Mouse (Mus musculus): ENCODE data around the gene Prph. TPM values are rescaled to one million over a fixed set of nuclear protein-coding genes. Genes with fewer than 3 reads are reported as not detected.
A peak's percentile ranks its signal among the peaks of the same experiment; 100 is the strongest.
"Not testable (repeated sequence)": the region's sequence is repeated elsewhere in the genome, so short reads cannot be mapped to it uniquely, and the experiment has no call there.

Gene Prph
- polyA plus RNA-seq, 1 experiment from 2014 or later, result 7.1 TPM

- WGBS, result 94% methylated on average over 5 of the region's 5 CpGs
- no peak overlapping the region for H3K9ac ChIP-seq (ENCODE audit: low read depth, low read length)
- no peaks in the 10 kb centered on the region for H3K27me3 ChIP-seq (ENCODE audit: control insufficient read depth, insufficient read depth, low read depth, low read length)
- no peaks in the 10 kb centered on the region for H3K9me3 ChIP-seq (replicated peaks; ENCODE audit: control insufficient read depth, low read length, poor library complexity, severe bottlenecking)
- ATAC-seq, result no peak
- no peak overlapping the region for H3K4me2 ChIP-seq (ENCODE audit: low read length)
- no peaks in the 10 kb centered on the region for H3K36me3 ChIP-seq (ENCODE audit: control insufficient read depth, insufficient read depth, low read length)
- H3K4me3 ChIP-seq (ENCODE audit: low read depth, low read length), result no peak overlapping the region
- no peak overlapping the region for H3K27ac ChIP-seq (ENCODE audit: low read length)
- no peaks in the 10 kb centered on the region; the same call in 1 of the 2 replicates for H3K4me1 ChIP-seq (ENCODE audit: control insufficient read depth, insufficient read depth, low read length)
These were observed 16.2 kb upstream of the Prph start for GRCm38 (mm10) chr15:99038797-99039196.

GRCm38 (mm10) chr15:99039306-99039705 lies 15.7 kb upstream of the Prph start:
- Histone ChIP-seq H3K27ac (ENCODE audit: low read length) (no peak overlapping the region), H3K36me3 (ENCODE audit: control insufficient read depth, insufficient read depth, low read length) (no peaks in the 10 kb centered on the region), H3K4me2 (ENCODE audit: low read length) (no peak overlapping the region), H3K9ac (ENCODE audit: low read depth, low read length) (no peak overlapping the region), H3K27me3 (ENCODE audit: control insufficient read depth, insufficient read depth, low read depth, low read length) (no peaks in the 10 kb centered on the region), H3K4me3 (ENCODE audit: low read depth, low read length) (no peak overlapping the region), H3K9me3 (replicated peaks; ENCODE audit: control insufficient read depth, low read length, poor library complexity, severe bottlenecking) (no peaks in the 10 kb centered on the region), H3K4me1 (ENCODE audit: control insufficient read depth, insufficient read depth, low read length) (no peaks in the 10 kb centered on the region; the same call in 1 of the 2 replicates)
- WGBS, result 77% methylated on average over 4 of the region's 4 CpGs
- ATAC-seq, result no peak

- 70% methylated on average over 26 of the region's 26 CpGs for WGBS
- no peaks in the 10 kb centered on the region for H3K27me3 ChIP-seq (ENCODE audit: control insufficient read depth, insufficient read depth, low read depth, low read length)
- H3K4me2 ChIP-seq (ENCODE audit: low read length), result no peak overlapping the region
- no peak for ATAC-seq
- no peak overlapping the region for H3K4me3 ChIP-seq (ENCODE audit: low read depth, low read length)
- H3K36me3 ChIP-seq (ENCODE audit: control insufficient read depth, insufficient read depth, low read length), result no peaks in the 10 kb centered on the region
- H3K9me3 ChIP-seq (replicated peaks; ENCODE audit: control insufficient read depth, low read length, poor library complexity, severe bottlenecking), result no peaks in the 10 kb centered on the region
- H3K4me1 ChIP-seq (ENCODE audit: control insufficient read depth, insufficient read depth, low read length), result no peaks in the 10 kb centered on the region; the same call in 1 of the 2 replicates
- H3K9ac ChIP-seq (ENCODE audit: low read depth, low read length), result no peak overlapping the region
- no peak overlapping the region for H3K27ac ChIP-seq (ENCODE audit: low read length)
These were observed 14.7 kb upstream of the Prph start for GRCm38 (mm10) chr15:99039996-99040919.

GRCm38 (mm10) chr15:99040920-99041856 lies 13.8 kb upstream of the Prph start:
- Histone ChIP-seq H3K4me3 (ENCODE audit: low read depth, low read length) (no peak overlapping the region), H3K4me1 (ENCODE audit: control insufficient read depth, insufficient read depth, low read length) (no peaks in the 10 kb centered on the region; the same call in 1 of the 2 replicates), H3K9me3 (replicated peaks; ENCODE audit: control insufficient read depth, low read length, poor library complexity, severe bottlenecking) (no peaks in the 10 kb centered on the region), H3K36me3 (ENCODE audit: control insufficient read depth, insufficient read depth, low read length) (no peaks in the 10 kb centered on the region), H3K27ac (ENCODE audit: low read length) (no peak overlapping the region), H3K27me3 (ENCODE audit: control insufficient read depth, insufficient read depth, low read depth, low read length) (no peaks in the 10 kb centered on the region), H3K9ac (ENCODE audit: low read depth, low read length) (peak overlapping the region; percentile 37; the same call in 1 of the 2 replicates), H3K4me2 (ENCODE audit: low read length) (peak overlapping the region; percentile 13; the same call in 1 of the 2 replicates)
- 38% methylated on average over 21 of the region's 21 CpGs for WGBS
- ATAC-seq, result no peak

- H3K9me3 ChIP-seq (replicated peaks; ENCODE audit: control insufficient read depth, low read length, poor library complexity, severe bottlenecking), result no peaks in the 10 kb centered on the region
- no peaks in the 10 kb centered on the region for H3K27me3 ChIP-seq (ENCODE audit: control insufficient read depth, insufficient read depth, low read depth, low read length)
- H3K4me1 ChIP-seq (ENCODE audit: control insufficient read depth, insufficient read depth, low read length), result no peaks in the 10 kb centered on the region; the same call in 1 of the 2 replicates
- 79% methylated on average over 5 of the region's 5 CpGs for WGBS
- no peak overlapping the region for H3K27ac ChIP-seq (ENCODE audit: low read length)
- H3K9ac ChIP-seq (ENCODE audit: low read depth, low read length), result no peak overlapping the region
- H3K4me3 ChIP-seq (ENCODE audit: low read depth, low read length), result no peak overlapping the region
- H3K36me3 ChIP-seq (ENCODE audit: control insufficient read depth, insufficient read depth, low read length), result no peaks in the 10 kb centered on the region
- no peak overlapping the region for H3K4me2 ChIP-seq (ENCODE audit: low read length)
- ATAC-seq, result no peak
These were observed 12.6 kb upstream of the Prph start for GRCm38 (mm10) chr15:99042334-99042733.

- WGBS, result 67% methylated on average over 3 of the region's 3 CpGs
These were observed 10.1 kb upstream of the Prph start for GRCm38 (mm10) chr15:99044854-99045253.

GRCm38 (mm10) chr15:99045734-99046133 lies 9.2 kb upstream of the Prph start:
- 76% methylated on average over 6 of the region's 6 CpGs for WGBS
- not testable (repeated sequence) for H3K9me3 ChIP-seq (replicated peaks; ENCODE audit: control insufficient read depth, low read length, poor library complexity, severe bottlenecking); H3K9ac ChIP-seq (ENCODE audit: low read depth, low read length); H3K4me3 ChIP-seq (ENCODE audit: low read depth, low read length); H3K27me3 ChIP-seq (ENCODE audit: control insufficient read depth, insufficient read depth, low read depth, low read length); ATAC-seq; H3K36me3 ChIP-seq (ENCODE audit: control insufficient read depth, insufficient read depth, low read length); H3K4me1 ChIP-seq (ENCODE audit: control insufficient read depth, insufficient read depth, low read length); H3K27ac ChIP-seq (ENCODE audit: low read length); H3K4me2 ChIP-seq (ENCODE audit: low read length)

More at GRCm38 (mm10) chr15:99044854-99045253, 10.1 kb upstream of the Prph start:
- Histone ChIP-seq H3K4me1 (ENCODE audit: control insufficient read depth, insufficient read depth, low read length) (no peaks in the 10 kb centered on the region; the same call in 1 of the 2 replicates), H3K4me3 (ENCODE audit: low read depth, low read length) (no peak overlapping the region), H3K36me3 (ENCODE audit: control insufficient read depth, insufficient read depth, low read length) (no peaks in the 10 kb centered on the region), H3K27ac (ENCODE audit: low read length) (no peak overlapping the region), H3K27me3 (ENCODE audit: control insufficient read depth, insufficient read depth, low read depth, low read length) (no peaks in the 10 kb centered on the region), H3K9ac (ENCODE audit: low read depth, low read length) (no peak overlapping the region), H3K9me3 (replicated peaks; ENCODE audit: control insufficient read depth, low read length, poor library complexity, severe bottlenecking) (no peaks in the 10 kb centered on the region), H3K4me2 (ENCODE audit: low read length) (no peak overlapping the region)
- no peak for ATAC-seq

- Histone ChIP-seq H3K27ac (ENCODE audit: low read length) (no peak overlapping the region), H3K9ac (ENCODE audit: low read depth, low read length) (no peak overlapping the region), H3K4me1 (ENCODE audit: control insufficient read depth, insufficient read depth, low read length) (no peaks in the 10 kb centered on the region; the same call in 1 of the 2 replicates), H3K36me3 (ENCODE audit: control insufficient read depth, insufficient read depth, low read length) (no peaks in the 10 kb centered on the region), H3K9me3 (replicated peaks; ENCODE audit: control insufficient read depth, low read length, poor library complexity, severe bottlenecking) (no peaks in the 10 kb centered on the region), H3K27me3 (ENCODE audit: control insufficient read depth, insufficient read depth, low read depth, low read length) (peaks cover 15% of the 10 kb centered on the region; the same call in 1 of the 2 replicates), H3K4me3 (ENCODE audit: low read depth, low read length) (no peak overlapping the region), H3K4me2 (ENCODE audit: low read length) (no peak overlapping the region)
- ATAC-seq, result no peak
- WGBS, result 35% methylated on average over 13 of the region's 13 CpGs
These were observed 5.3 kb upstream of the Prph start for GRCm38 (mm10) chr15:99049473-99050253.
